Mouse (Mus musculus) midbrain, embryonic 15.5 days (tissue): Measurements from ENCODE around the gene Birc5. TPM values are rescaled to one million over a fixed set of nuclear protein-coding genes. Genes with fewer than 3 reads are reported as not detected.
"Not testable (repeated sequence)": the region's sequence is repeated elsewhere in the genome, so short reads cannot be mapped to it uniquely, and the experiment has no call there.

Source experiments
- ATAC-seq: fragments of 200-750 bp; cut with Nextera tagmentation; replicated peaks from 2 replicates; pipeline ENCODE4 v1.8.0; 2017; ENCODE audit warnings: moderate TSS enrichment
- H3K27ac ChIP-seq: fragments of 300-500 bp; sonication (generic); 2 replicates; pipeline ENCODE4 v1.5.1; 2015; ENCODE audit warnings: mild to moderate bottlenecking, inconsistent platforms
- H3K27me3 ChIP-seq: fragments of 300-500 bp; sonication (generic); replicated peaks from 2 replicates; pipeline ENCODE4 v1.6.1; 2015; ENCODE audit warnings: inconsistent platforms
- H3K36me3 ChIP-seq: fragments of 300-500 bp; sonication (generic); replicated peaks from 2 replicates; pipeline ENCODE4 v1.6.1; 2015; ENCODE audit warnings: inconsistent platforms
- H3K4me1 ChIP-seq: fragments of 300-500 bp; sonication (generic); 2 replicates; pipeline ENCODE4 v1.6.1; 2015; ENCODE audit warnings: inconsistent platforms
- H3K4me2 ChIP-seq: fragments of 300-500 bp; sonication (generic); 2 replicates; pipeline ENCODE4 v1.6.1; 2015; ENCODE audit warnings: inconsistent platforms, mild to moderate bottlenecking, moderate library complexity
- H3K4me3 ChIP-seq: fragments of 300-500 bp; sonication (generic); 2 replicates; pipeline ENCODE4 v1.5.1; 2015; ENCODE audit warnings: mild to moderate bottlenecking, inconsistent platforms
- H3K9ac ChIP-seq: fragments of 300-500 bp; sonication (generic); 2 replicates; pipeline ENCODE4 v1.6.1; 2015; ENCODE audit warnings: mild to moderate bottlenecking, inconsistent platforms
- H3K9me3 ChIP-seq: fragments of 300-500 bp; sonication (generic); 2 replicates; pipeline ENCODE4 v1.6.1; 2016; ENCODE audit warnings: inconsistent platforms
- WGBS: fragments of 180-500 bp; shearing (Covaris S2); methylation state at CpG from one replicate; pipeline ENCODE4 v1.1.7; 2015; ENCODE audit warnings: mixed read lengths; 5-methylcytosine and 5-hydroxymethylcytosine counted together
- polyA plus RNA-seq: library from polyadenylated mRNA; unstranded; fragments of >200 nt; fragmentation: Nextera tagmentation; extraction: Ambion mirVana; gene quantifications from 2 replicates; pipeline ENCODE4 v1.2.1, GENCODE M21; 2015

The Birc5 gene
- polyA plus RNA-seq, 1 experiment from 2014 or later = 29.4 TPM

DNA sequence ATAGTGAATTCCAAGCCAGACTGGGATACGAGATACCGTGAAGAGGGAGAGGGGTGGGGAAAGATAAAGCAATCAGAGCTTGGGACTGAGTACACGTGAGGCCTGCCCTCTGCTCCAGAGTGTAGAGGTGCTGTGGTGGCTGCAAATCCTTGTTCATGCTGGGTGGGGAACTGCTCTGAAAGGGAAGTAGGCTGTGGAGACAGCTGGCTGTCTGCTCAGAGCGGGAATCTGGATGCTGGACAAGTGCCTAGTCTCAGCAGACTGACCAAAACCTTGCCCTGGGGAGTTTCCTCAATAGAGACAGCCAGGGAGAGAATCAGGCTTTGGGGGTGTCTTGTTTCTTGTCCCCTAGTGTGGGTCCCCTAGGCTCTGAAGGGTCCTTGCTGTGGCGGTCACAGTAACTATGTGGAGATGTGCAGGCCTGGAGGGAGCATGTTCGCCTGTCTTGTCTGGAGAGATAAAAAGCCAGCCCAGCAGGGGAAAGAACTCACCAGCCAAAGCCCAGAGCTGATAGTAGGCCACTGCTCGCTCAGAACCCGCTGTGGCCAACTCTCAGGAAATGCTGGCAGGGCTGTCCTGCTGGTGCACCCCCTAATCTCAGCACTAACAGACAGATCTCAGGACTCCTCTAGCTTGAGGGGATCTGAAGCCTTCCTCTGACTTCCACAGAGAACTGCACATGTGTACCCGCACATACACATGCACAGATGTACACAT, 20.0 kb upstream of the Birc5 start:
- WGBS = 52% methylated on average over 9 of the region's 9 CpGs
- Histone ChIP-seq H3K36me3 (no peaks in the 10 kb centered on the region), H3K4me1 (peaks cover 36% of the 10 kb centered on the region), H3K4me2 (no peak overlapping the region), H3K4me3 (no peak overlapping the region), H3K27me3 (no peaks in the 10 kb centered on the region), H3K27ac (no peak overlapping the region), H3K9ac (no peak overlapping the region), H3K9me3 (no peaks in the 10 kb centered on the region)
- ATAC-seq = no peak

DNA sequence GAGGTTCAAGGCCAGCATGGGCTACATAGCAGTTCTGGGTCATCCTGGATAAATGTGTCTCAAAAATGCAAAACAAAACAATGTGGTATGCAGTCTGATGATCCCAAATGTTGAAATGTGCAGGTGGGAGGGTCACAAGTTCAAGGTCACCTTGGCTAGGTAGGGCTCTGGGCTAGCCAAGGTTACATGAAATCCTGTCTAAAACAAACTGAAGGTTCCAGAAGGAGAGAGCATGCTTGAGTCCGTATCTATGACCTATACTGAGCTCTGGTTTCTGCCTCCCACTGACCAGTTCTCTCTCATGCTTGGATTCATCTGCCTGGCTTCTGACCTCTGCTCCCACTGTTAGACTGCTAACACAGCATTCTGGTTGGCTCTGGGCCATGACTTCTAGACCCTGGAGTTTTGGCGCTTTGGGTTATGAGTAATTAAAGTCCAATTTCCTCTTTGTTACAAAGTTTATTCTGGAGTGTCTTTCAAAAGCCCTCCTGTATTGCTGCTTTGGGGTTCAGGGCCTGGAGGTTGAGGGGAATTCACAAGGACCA, 19.3 kb upstream of the Birc5 start:
- no peak overlapping the region for H3K4me2 ChIP-seq
- peaks cover 30% of the 10 kb centered on the region for H3K4me1 ChIP-seq
- no peaks in the 10 kb centered on the region for H3K36me3 ChIP-seq
- no peak overlapping the region for H3K9ac ChIP-seq
- no peaks in the 10 kb centered on the region for H3K27me3 ChIP-seq
- 77% methylated on average over 2 of the region's 2 CpGs for WGBS
- no peak for ATAC-seq
- H3K9me3 ChIP-seq = no peaks in the 10 kb centered on the region
- no peak overlapping the region for H3K27ac ChIP-seq
- no peak overlapping the region for H3K4me3 ChIP-seq

DNA sequence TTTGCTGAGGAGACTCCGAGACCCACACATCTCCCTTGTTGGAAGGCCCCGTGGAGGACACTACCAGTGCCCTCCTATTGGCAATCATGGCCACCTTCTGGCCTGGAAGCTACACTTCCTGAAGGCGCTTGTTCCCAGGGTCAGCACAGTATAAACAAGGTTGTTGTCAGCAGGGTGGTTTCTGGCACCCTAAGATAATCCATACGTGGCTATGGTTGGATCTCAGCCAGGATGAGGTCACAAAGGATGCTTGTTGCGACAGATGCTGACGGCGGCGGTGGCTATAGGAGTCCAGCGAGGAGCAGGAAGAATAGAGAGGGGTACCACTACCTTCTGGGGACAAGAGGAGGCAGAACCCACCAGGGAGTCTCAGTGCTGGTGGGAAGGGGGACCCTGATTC, 18.6 kb upstream of the Birc5 start:
- Histone ChIP-seq H3K36me3 (no peaks in the 10 kb centered on the region), H3K4me3 (no peak overlapping the region), H3K4me2 (no peak overlapping the region), H3K4me1 (peaks cover 24% of the 10 kb centered on the region), H3K9ac (no peak overlapping the region), H3K9me3 (no peaks in the 10 kb centered on the region), H3K27ac (no peak overlapping the region), H3K27me3 (no peaks in the 10 kb centered on the region)
- no peak for ATAC-seq
- WGBS = 71% methylated on average over 9 of the region's 9 CpGs

DNA sequence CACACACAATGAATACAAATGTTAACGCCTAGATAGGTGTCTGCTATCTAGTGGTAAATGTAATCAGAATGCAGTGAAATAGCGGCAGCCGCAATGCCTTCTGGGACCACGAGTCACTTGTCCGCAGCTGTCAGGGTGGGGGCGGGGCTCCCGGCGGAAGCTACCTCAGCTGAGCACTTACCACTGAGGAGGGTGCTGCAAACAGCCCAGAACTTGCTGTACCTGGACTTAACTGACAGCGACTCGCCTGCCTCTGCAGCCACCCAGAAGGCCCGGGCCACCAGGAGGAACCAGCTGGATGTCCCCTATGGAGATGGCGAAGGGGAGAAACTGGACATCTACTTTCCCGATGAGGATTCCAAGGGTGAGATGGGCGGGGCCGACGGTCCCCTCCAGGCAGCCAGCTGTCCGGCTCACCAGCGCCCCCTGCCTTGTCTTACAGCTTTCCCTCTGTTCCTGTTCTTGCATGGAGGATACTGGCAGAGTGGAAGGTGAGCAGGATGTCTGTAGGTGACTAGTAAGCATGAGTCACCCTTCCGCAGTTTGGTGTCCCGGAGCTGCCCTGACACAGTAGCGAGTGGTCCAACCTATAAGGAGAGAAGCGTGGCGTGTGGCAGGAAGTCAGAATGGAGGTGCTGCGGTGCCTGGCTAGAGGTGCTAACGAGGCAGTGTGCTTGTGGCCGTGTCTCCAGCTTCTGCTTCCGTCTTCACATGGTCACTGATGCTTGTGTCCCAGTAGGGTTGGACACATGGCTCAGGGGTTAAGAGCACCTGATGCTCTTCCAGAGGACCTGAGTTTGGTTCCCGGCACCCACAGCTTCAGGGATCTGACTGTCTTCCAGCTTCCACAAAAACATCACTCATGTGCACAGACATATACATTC, 16.7 kb upstream of the Birc5 start:
- Histone ChIP-seq H3K9me3 (no peaks in the 10 kb centered on the region), H3K27ac (peak overlapping the region; percentile 65), H3K27me3 (no peaks in the 10 kb centered on the region), H3K4me3 (peak overlapping the region; percentile 42), H3K9ac (no peak overlapping the region; the same call in 1 of the 2 replicates), H3K4me2 (peak overlapping the region; percentile 56), H3K4me1 (peaks cover 14% of the 10 kb centered on the region), H3K36me3 (no peaks in the 10 kb centered on the region)
- peak; percentile 80 for ATAC-seq
- WGBS = 19% methylated on average over 28 of the region's 28 CpGs

DNA sequence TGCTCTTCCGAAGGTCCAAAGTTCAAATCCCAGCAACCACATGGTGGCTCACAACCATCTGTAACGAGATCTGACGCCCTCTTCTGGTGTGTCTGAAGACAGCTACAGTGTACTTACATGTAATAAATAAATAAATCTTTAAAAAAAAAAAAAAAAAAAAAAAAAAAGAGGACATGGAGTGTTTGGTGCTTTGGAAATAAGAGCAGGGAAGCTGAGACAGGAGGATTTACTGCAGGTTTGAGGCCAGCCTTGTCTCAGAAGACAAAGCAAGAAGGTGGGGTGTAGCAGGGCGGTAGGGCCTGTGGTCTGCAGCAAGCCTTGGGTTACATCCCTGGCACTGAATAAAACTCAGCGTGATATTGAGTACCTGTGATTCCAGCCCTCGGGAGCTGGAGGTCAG, 15.5 kb upstream of the Birc5 start:
- H3K36me3 ChIP-seq, H3K9me3 ChIP-seq, H3K27me3 ChIP-seq, H3K4me1 ChIP-seq, H3K4me2 ChIP-seq, H3K4me3 ChIP-seq, ATAC-seq, H3K27ac ChIP-seq, H3K9ac ChIP-seq: not testable (repeated sequence)
- WGBS = 81% methylated on average over 6 of the region's 6 CpGs

DNA sequence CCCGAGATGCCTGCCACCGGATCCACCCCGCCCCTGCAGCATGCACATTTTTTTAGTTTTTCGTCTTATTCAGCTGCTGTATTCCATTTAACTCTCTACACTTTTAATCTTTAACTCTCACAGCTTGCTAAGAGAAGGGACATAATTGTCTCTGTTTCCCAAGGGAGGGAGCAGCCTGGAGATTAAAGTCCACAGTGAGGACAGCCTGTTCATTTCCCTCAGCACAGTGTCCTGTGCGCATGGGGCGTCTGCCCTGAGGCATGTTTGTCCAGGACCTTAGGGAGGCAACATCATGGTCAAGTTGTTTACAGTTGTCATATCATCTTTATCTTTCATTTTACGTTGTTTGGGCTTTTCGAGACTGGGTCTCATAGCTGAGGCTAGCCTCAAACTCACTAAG, 15.0 kb upstream of the Birc5 start:
- H3K9me3 ChIP-seq = no peaks in the 10 kb centered on the region
- no peak for ATAC-seq
- no peaks in the 10 kb centered on the region for H3K27me3 ChIP-seq
- no peak overlapping the region for H3K27ac ChIP-seq
- no peaks in the 10 kb centered on the region for H3K36me3 ChIP-seq
- peaks cover 8% of the 10 kb centered on the region for H3K4me1 ChIP-seq
- H3K4me3 ChIP-seq = no peak overlapping the region
- no peak overlapping the region for H3K4me2 ChIP-seq
- 94% methylated on average over 8 of the region's 8 CpGs for WGBS
- H3K9ac ChIP-seq = no peak overlapping the region

DNA sequence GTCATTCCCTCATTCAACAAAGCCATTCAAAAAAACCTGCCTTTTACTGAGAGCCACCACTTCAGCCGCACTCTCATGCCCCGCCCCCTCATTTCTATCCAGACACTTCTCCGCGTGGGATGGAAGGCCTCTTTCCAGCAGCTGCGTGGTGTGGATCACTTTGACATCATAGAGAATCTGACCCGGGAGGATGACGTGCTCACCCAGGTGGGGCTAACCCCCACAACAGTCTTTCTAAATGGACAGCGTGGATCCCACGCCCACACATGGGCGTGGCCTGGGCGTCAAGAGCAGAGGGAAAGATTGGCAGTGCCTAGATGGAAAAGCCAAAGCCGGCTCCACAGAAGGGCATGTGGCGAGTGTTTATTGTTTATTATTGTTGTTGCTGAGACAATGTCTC, 12.7 kb upstream of the Birc5 start:
- Histone ChIP-seq H3K36me3 (no peaks in the 10 kb centered on the region), H3K9ac (no peak overlapping the region), H3K9me3 (no peaks in the 10 kb centered on the region), H3K4me2 (peak overlapping the region; percentile 34), H3K27ac (no peak overlapping the region), H3K27me3 (no peaks in the 10 kb centered on the region), H3K4me1 (peaks cover 8% of the 10 kb centered on the region), H3K4me3 (no peak overlapping the region)
- ATAC-seq = no peak
- WGBS = 29% methylated on average over 13 of the region's 13 CpGs

DNA sequence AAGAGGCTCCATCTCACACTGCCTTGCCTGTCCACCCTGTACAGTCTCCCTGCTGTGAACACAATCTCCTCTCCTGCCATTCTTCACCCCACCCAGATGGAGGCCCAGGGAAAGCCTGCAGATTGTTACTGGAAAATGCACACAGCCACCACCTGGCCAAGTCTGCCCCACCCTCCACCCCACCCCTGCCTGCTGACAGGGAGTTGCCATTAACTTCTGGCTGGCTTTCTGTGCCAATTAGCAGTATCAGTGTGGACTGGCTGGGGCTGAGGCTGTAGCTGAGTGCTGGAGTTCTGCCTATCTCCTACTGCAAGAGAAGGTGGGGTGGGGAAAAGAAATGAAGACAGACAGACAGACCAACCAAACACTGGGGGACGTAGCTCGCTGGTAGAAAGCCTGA, 10.5 kb upstream of the Birc5 start:
- H3K27me3 ChIP-seq = no peaks in the 10 kb centered on the region
- no peak overlapping the region for H3K9ac ChIP-seq
- H3K27ac ChIP-seq = no peak overlapping the region
- H3K9me3 ChIP-seq = no peaks in the 10 kb centered on the region
- H3K4me1 ChIP-seq = peaks cover 3% of the 10 kb centered on the region; the same call in 1 of the 2 replicates
- H3K4me3 ChIP-seq = no peak overlapping the region
- H3K4me2 ChIP-seq = no peak overlapping the region
- WGBS = 77% methylated on average over 2 of the region's 2 CpGs
- no peak for ATAC-seq
- H3K36me3 ChIP-seq = no peaks in the 10 kb centered on the region

DNA sequence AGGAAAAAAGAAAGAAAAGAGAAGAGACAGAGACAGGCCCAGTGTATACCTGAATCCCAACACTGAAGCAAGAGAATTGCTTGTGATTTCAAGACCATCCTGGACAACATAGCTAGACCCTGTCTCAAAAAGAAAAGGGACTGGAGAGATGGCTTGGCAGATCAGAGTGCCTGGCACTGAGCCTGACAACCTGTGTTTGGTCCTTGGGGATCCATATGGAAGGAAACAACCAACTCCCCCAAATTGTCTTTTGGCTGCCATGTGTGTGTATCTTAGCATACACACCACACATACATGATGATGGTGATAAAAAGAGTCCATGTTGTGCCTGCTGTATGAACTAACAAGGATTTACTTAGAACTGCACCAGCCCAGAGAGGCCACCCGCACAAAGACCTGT, 10.0 kb upstream of the Birc5 start:
- no peak overlapping the region for H3K27ac ChIP-seq
- no peaks in the 10 kb centered on the region for H3K36me3 ChIP-seq
- WGBS = 88% methylated on average over 1 of the region's 1 CpGs
- no peak for ATAC-seq
- H3K27me3 ChIP-seq = no peaks in the 10 kb centered on the region
- H3K4me3 ChIP-seq = no peak overlapping the region
- H3K9ac ChIP-seq = no peak overlapping the region
- no peak overlapping the region for H3K4me2 ChIP-seq
- peaks cover 3% of the 10 kb centered on the region; the same call in 1 of the 2 replicates for H3K4me1 ChIP-seq
- H3K9me3 ChIP-seq = no peaks in the 10 kb centered on the region

DNA sequence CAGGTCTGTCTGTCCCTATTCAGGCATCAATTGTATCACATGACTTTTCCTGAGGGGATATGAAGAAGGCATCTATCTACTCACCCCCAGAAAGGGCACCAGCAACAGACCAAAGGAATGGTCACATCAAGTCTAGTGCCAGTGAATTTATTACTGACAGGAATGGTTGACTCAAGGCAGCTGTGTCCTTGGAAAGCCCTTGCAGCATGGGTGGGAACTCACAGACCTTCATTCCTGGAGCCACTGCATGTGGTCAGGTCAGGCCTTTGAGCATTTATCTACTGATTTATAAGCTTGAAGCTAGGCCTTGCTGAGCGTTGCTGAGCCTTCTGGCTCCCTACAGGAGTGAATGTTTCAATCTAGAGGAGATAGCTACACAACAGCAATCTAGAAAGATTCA, 8.1 kb upstream of the Birc5 start:
- no peak overlapping the region for H3K9ac ChIP-seq
- ATAC-seq = no peak
- WGBS = 61% methylated on average over 1 of the region's 1 CpGs
- peaks cover 3% of the 10 kb centered on the region; the same call in 1 of the 2 replicates for H3K4me1 ChIP-seq
- H3K36me3 ChIP-seq = no peaks in the 10 kb centered on the region
- H3K27me3 ChIP-seq = no peaks in the 10 kb centered on the region
- no peaks in the 10 kb centered on the region for H3K9me3 ChIP-seq
- no peak overlapping the region for H3K4me3 ChIP-seq
- no peak overlapping the region for H3K4me2 ChIP-seq
- no peak overlapping the region for H3K27ac ChIP-seq

DNA sequence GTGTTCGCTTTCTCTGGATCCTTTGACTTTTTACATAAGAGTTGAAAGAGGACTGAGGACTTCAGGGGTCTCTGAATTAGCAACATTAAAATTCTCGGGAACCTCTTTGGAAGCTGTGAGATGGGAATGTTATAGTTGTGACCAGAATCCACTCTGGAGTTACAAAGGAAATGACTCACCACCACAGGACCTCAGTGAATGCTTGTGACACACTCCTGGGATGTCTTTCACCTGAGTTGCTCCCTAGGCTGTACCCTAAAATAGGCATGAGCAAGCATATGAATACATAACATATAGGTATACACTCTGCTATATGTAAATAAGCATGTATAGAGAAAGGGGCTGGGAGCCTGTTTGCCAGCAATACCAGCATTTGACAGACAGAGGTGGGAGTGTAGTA, 5.6 kb upstream of the Birc5 start:
- 87% methylated on average over 2 of the region's 2 CpGs for WGBS
- H3K9me3 ChIP-seq = no peaks in the 10 kb centered on the region
- H3K4me3 ChIP-seq = no peak overlapping the region
- ATAC-seq = no peak
- H3K4me1 ChIP-seq = peaks cover 10% of the 10 kb centered on the region
- no peaks in the 10 kb centered on the region for H3K36me3 ChIP-seq
- H3K4me2 ChIP-seq = no peak overlapping the region
- H3K27ac ChIP-seq = no peak overlapping the region
- no peaks in the 10 kb centered on the region for H3K27me3 ChIP-seq
- H3K9ac ChIP-seq = no peak overlapping the region

DNA sequence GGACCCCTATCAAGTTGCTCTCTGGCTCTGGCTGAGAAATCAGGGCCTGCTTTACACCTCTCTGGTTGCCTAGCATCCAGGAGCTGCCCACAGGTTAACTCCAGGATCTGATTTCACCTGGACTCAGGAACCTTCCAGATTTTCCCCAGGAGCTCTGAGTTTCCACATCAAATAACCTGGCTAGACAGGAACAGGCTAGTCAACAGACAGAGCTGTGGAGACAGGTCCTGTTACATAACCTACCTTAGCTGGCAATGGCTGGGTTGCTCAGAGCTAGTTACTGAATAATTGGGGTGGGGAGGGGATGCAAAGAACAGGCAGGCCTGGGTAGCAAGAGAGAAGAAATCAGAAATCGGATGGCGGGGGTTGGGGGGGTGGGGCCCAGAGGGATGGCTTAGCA, 4.1 kb upstream of the Birc5 start:
- no peak for ATAC-seq
- Histone ChIP-seq H3K27ac (no peak overlapping the region), H3K36me3 (no peaks in the 10 kb centered on the region), H3K4me2 (no peak overlapping the region), H3K27me3 (no peaks in the 10 kb centered on the region), H3K9ac (no peak overlapping the region), H3K4me3 (no peak overlapping the region), H3K4me1 (peaks cover 19% of the 10 kb centered on the region), H3K9me3 (no peaks in the 10 kb centered on the region)
- WGBS = 82% methylated on average over 2 of the region's 2 CpGs
